In the genomic region with DNA sequence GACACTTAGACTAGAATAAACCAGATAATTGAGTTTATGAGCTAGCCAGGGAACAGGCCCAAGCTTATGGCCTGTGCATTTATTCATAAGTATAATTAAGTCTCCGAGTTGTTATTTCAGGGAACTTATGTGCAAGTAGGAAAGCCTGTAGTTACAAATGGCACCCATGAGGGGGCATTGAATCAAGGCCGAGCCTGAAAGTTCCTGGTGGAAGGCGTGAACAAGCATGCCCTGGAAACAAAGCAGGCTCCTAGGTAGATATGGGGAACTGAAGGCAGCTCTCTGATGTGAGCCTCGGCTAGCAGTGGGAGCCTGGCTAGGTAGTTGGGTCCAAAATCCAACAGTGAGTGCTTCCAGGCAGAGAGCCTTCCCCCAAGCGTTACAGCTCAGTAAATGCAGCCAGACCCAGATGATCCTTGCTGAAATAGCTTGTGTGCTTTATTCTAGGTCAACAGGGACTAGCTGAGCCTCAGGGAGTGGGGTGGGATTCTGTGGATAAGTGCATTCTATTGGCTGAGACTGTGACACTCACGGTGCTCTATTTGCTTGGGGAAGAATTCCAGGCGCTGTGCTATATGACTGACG, we compare ENCODE assay signal across 11 mouse cellular contexts. TPM values are rescaled to one million over a fixed set of nuclear protein-coding genes. Genes with fewer than 3 reads are reported as not detected.
DNase-seq lines count a peak whose midpoint lies in the region; ATAC-seq and TF ChIP-seq lines count a peak whose summit lies in the region.
"Had no signal": no experiment of that assay in that cellular context is flagged by ENCODE, and none has a peak within 500 bp of the region (broad histone marks: within the 10 kb centered on the region; RNA-seq: fewer than 3 reads in every experiment).

No protein-coding gene starts in this region.

- H3K4me1 ChIP-seq in hindbrain, postnatal 0 days (ENCODE audit: insufficient read depth, low read length): no peaks in the 10 kb centered on the region
- H3K4me1 ChIP-seq in hindbrain, embryonic 10.5 days (replicated peaks): no peaks in the 10 kb centered on the region
- H3K4me1 ChIP-seq: midbrain, embryonic 15.5 days had no signal

- peak; percentile 32 for DNase-seq in cerebellum, adult 11-12 months
- no peak for DNase-seq in cerebellum, adult 8-10 months
- peak; percentile 61 for DNase-seq in hindbrain, postnatal 0 days (ENCODE audit: low spot score)
- no peak for DNase-seq in hindbrain, embryonic 10.5 days (ENCODE audit: low spot score)
- DNase-seq in 3T3-L1 (ENCODE audit: low read depth, low spot score): peak; percentile 4
- peak; percentile 46 for DNase-seq in cerebellum, adult 9-10 months
- DNase-seq in urinary bladder, adult 2 months (ENCODE audit: low spot score): no peak
- no peak for DNase-seq in yolk sac, embryonic 10.5 days (ENCODE audit: low spot score)
- DNase-seq: gastrocnemius, adult 2 months; kidney, postnatal 25 days had no signal

- no peaks in the 10 kb centered on the region for H3K27me3 ChIP-seq in hindbrain, postnatal 0 days (ENCODE audit: insufficient read depth, low read length)
- H3K27me3 ChIP-seq in hindbrain, embryonic 10.5 days (ENCODE audit: insufficient read depth, poor library complexity, severe bottlenecking): no peaks in the 10 kb centered on the region
- H3K27me3 ChIP-seq: midbrain, embryonic 15.5 days had no signal

- no peak overlapping the region for H3K9ac ChIP-seq in hindbrain, postnatal 0 days (replicated peaks; ENCODE audit: low read length)
- H3K9ac ChIP-seq: midbrain, embryonic 15.5 days had no signal

- no peaks in the 10 kb centered on the region for H3K9me3 ChIP-seq in hindbrain, postnatal 0 days (ENCODE audit: low read length)
- no peaks in the 10 kb centered on the region for H3K9me3 ChIP-seq in hindbrain, embryonic 10.5 days
- H3K9me3 ChIP-seq: midbrain, embryonic 15.5 days had no signal

- peak; percentile 58 for TF ChIP-seq CTCF in hindbrain, postnatal 0 days (IDR thresholded peaks at IDR 0.05; ENCODE audit: low read depth)

- H3K4me2 ChIP-seq in hindbrain, postnatal 0 days (ENCODE audit: low read depth, low read length): no peak overlapping the region
- H3K4me2 ChIP-seq: midbrain, embryonic 15.5 days had no signal

- 42% methylated on average over 8 of the region's 8 CpGs for WGBS in hindbrain, postnatal 0 days
- WGBS in hindbrain, embryonic 10.5 days: 42% methylated on average over 8 of the region's 8 CpGs

- H3K27ac ChIP-seq in hindbrain, postnatal 0 days: no peak overlapping the region
- H3K27ac ChIP-seq in hindbrain, embryonic 10.5 days: no peak overlapping the region
- H3K27ac ChIP-seq: gastrocnemius, adult 2 months; midbrain, embryonic 15.5 days had no signal

- H3K36me3 ChIP-seq in hindbrain, postnatal 0 days (ENCODE audit: insufficient read depth, low read length): no peaks in the 10 kb centered on the region
- no peaks in the 10 kb centered on the region for H3K36me3 ChIP-seq in hindbrain, embryonic 10.5 days
- H3K36me3 ChIP-seq: midbrain, embryonic 15.5 days had no signal

- ATAC-seq in hindbrain, postnatal 0 days: no peak
- ATAC-seq: midbrain, embryonic 15.5 days had no signal

- H3K4me3 ChIP-seq in hindbrain, postnatal 0 days (ENCODE audit: low read length): no peak overlapping the region
- no peak overlapping the region for H3K4me3 ChIP-seq in hindbrain, embryonic 10.5 days
- H3K4me3 ChIP-seq: gastrocnemius, adult 2 months; midbrain, embryonic 15.5 days had no signal

RNA-seq across cellular contexts. Expression of gene Mapk8ip2, which starts 11.1 kb away (rescaled TPM):
- total RNA-seq in hindbrain, postnatal 0 days (2014; rRNA removed): 101 and 108 TPM in 2 replicates
- 64.7 and 67.8 TPM in 2 replicates for polyA plus RNA-seq in hindbrain, postnatal 0 days (2015; fragmentation: Nextera tagmentation; extraction: Ambion mirVana)
- 22.2 and 40.3 TPM in 2 replicates for polyA plus RNA-seq in hindbrain, embryonic 10.5 days (2016; fragmentation: Nextera tagmentation; extraction: Ambion mirVana)
- polyA plus RNA-seq in urinary bladder, adult 2 months (2012; rRNA removed): 0.25 and 0.32 TPM in 2 replicates

RNA-seq across cellular contexts. Expression of gene Chkb, which starts 12.9 kb away (rescaled TPM):
- total RNA-seq in hindbrain, postnatal 0 days (2014; rRNA removed): 57.6 and 65.4 TPM in 2 replicates
- 105 and 109 TPM in 2 replicates for polyA plus RNA-seq in hindbrain, postnatal 0 days (2015; fragmentation: Nextera tagmentation; extraction: Ambion mirVana)
- 50.9 and 64.1 TPM in 2 replicates for polyA plus RNA-seq in hindbrain, embryonic 10.5 days (2016; fragmentation: Nextera tagmentation; extraction: Ambion mirVana)
- polyA plus RNA-seq in urinary bladder, adult 2 months (2012; rRNA removed): 73.2 and 85.8 TPM in 2 replicates

RNA-seq across cellular contexts. Expression of gene Gm44502, which starts 13.1 kb away (rescaled TPM):
- 1.6 and 1.8 TPM in 2 replicates for total RNA-seq in hindbrain, postnatal 0 days (2014; rRNA removed)
- not detected in 2 replicates for polyA plus RNA-seq in hindbrain, postnatal 0 days (2015; fragmentation: Nextera tagmentation; extraction: Ambion mirVana)
- not detected in 2 replicates for polyA plus RNA-seq in hindbrain, embryonic 10.5 days (2016; fragmentation: Nextera tagmentation; extraction: Ambion mirVana)
- 0.06 TPM in 2 replicates for polyA plus RNA-seq in urinary bladder, adult 2 months (2012; rRNA removed)
- polyA plus RNA-seq: midbrain, embryonic 15.5 days had no signal

RNA-seq across cellular contexts. Expression of gene C730034F03Rik, which starts 13.2 kb away (rescaled TPM):
- 0.65 and 1.3 TPM in 2 replicates for total RNA-seq in hindbrain, postnatal 0 days (2014; rRNA removed)
- polyA plus RNA-seq in hindbrain, postnatal 0 days (2015; fragmentation: Nextera tagmentation; extraction: Ambion mirVana): 2.8 and 3.3 TPM in 2 replicates
- 3.8 and 6.5 TPM in 2 replicates for polyA plus RNA-seq in hindbrain, embryonic 10.5 days (2016; fragmentation: Nextera tagmentation; extraction: Ambion mirVana)
- 2.0 and 3.7 TPM in 2 replicates for polyA plus RNA-seq in urinary bladder, adult 2 months (2012; rRNA removed)

RNA-seq across cellular contexts. Expression of gene Cpt1b, which starts 16.9 kb away (rescaled TPM):
- 3.4 and 4.7 TPM in 2 replicates for total RNA-seq in hindbrain, postnatal 0 days (2014; rRNA removed)
- 1.6 and 2.4 TPM in 2 replicates for polyA plus RNA-seq in hindbrain, postnatal 0 days (2015; fragmentation: Nextera tagmentation; extraction: Ambion mirVana)
- polyA plus RNA-seq in hindbrain, embryonic 10.5 days (2016; fragmentation: Nextera tagmentation; extraction: Ambion mirVana): 0.82 and 1.5 TPM in 2 replicates
- polyA plus RNA-seq in urinary bladder, adult 2 months (2012; rRNA removed): 2.3 and 2.7 TPM in 2 replicates

Comparison
In these comparisons a context has a peak if more than half of its experiments do, and no peak if none do; other contexts are left out.
1. DNase-seq: peak in cerebellum, adult 11-12 months (single experiment), hindbrain, postnatal 0 days (single experiment), 3T3-L1 (single experiment) and cerebellum, adult 9-10 months (single experiment); none in cerebellum, adult 8-10 months (single experiment), hindbrain, embryonic 10.5 days (single experiment), urinary bladder, adult 2 months (single experiment) and yolk sac, embryonic 10.5 days (single experiment).
2. RNA of gene Mapk8ip2, which starts 11.1 kb away (polyA plus RNA-seq): 64.7 to 67.8 TPM in hindbrain, postnatal 0 days and 22.2 to 40.3 TPM in hindbrain, embryonic 10.5 days; 0.25 to 0.32 TPM in urinary bladder, adult 2 months; every median in the first group is over 10 times any median in the second.